Mouse (Mus musculus) gastrocnemius, adult 2 months (tissue): ENCODE results near the gene Parp2. TPM values are rescaled to one million over a fixed set of nuclear protein-coding genes. Genes with fewer than 3 reads are reported as not detected.
A peak's percentile ranks its signal among the peaks of the same experiment; 100 is the strongest.
"Not testable (repeated sequence)": the region's sequence is repeated elsewhere in the genome, so short reads cannot be mapped to it uniquely, and the experiment has no call there.

Source experiments
- DNase-seq: peaks from one replicate; pipeline ENCODE4 v3.0.0; 2022
- H3K27ac ChIP-seq: fragments of 200-600 bp; 2 replicates; pipeline ENCODE4 v1.8.1; 2022; ENCODE audit warnings: mild to moderate bottlenecking
- H3K4me3 ChIP-seq: fragments of 200-600 bp; 2 replicates; pipeline ENCODE4 v1.8.1; 2022; ENCODE audit warnings: mild to moderate bottlenecking, moderate library complexity
- CTCF ChIP-seq: fragments of 200-600 bp; IDR thresholded peaks from 2 replicates; pipeline ENCODE4 v1.8.1; 2022; ENCODE audit warnings: antibody characterized with exemption, mild to moderate bottlenecking, moderate library complexity
- intact Hi-C: fragments of 180-260 bp; cut with DNase I; formaldehyde crosslinking; loops from one replicate; pipeline ENCODE4 v1.15.1; 2025
- total RNA-seq, 2 experiments: library from RNA; stranded (reverse); gene quantifications; 2 replicates each; pipeline ENCODE4 v1.2.3; 2021

The Parp2 gene
- total RNA-seq, 2 experiments from 2014 or later = 10.2 TPM

DNA sequence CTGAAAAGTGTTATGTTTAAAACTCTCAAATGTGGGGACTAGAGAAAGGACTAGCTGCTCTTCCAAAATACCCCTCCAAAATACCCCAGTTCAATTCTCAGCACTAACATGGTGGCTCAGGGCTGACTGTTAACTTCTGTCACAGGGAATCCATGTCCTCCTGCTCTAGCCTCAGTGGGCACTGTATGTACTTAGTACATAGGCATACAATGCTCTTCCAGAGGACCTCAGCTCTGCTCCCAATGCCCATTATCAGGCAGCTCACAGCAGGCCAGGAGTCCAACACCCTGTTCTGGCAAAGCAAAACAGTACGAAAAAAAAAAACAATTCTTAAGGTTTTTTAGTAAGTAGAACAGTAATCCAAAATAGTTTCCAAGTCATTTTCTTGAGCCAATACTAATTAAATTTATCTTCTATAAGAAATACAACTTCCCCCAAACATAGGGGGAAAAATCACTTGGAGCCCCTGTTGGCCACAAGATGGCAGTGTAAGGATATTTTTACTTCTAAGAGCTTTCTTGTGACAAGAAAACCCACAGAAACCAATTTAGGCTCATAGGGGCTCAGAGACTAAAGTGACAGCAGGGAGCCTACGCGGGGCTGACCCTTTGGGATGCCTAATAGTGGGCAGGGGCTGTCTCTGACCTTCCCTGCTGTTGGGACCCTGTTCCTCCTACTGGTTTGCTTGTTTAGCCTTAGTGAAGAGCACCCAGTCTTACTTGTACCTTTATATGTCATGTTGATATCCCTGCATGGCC, 8.0 kb upstream of the Parp2 start:
- peak; percentile 21 for DNase-seq
- intact Hi-C loops = loop anchor here (1.0 kb wide), 1 partner anchor 264 kb away; no protein-coding TSS in a partner anchor
- TF ChIP-seq CTCF = peak; percentile 81
- H3K27ac ChIP-seq = peak overlapping the region; percentile 20; the same call in 1 of the 2 replicates
- H3K4me3 ChIP-seq = no peak overlapping the region

DNA sequence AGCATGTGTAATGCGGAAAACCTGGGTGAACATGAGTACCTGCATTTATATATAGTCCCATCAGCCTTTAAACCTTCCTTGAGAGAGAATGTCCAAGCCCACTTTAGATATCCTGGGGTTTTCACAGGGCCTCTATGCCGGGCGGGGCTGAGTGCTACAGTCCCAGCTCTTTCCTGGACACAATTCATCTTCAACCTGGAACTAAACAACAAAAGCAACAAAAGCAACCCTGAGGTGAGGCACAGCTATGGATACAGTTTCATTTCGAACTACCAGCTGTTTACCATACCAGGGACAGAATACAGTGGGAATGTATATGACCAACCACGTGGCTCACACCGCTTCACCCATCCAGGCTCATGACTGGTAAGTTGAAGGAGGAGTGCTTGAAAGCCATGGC, 5.2 kb upstream of the Parp2 start:
- intact Hi-C loops = no loop called here

DNA sequence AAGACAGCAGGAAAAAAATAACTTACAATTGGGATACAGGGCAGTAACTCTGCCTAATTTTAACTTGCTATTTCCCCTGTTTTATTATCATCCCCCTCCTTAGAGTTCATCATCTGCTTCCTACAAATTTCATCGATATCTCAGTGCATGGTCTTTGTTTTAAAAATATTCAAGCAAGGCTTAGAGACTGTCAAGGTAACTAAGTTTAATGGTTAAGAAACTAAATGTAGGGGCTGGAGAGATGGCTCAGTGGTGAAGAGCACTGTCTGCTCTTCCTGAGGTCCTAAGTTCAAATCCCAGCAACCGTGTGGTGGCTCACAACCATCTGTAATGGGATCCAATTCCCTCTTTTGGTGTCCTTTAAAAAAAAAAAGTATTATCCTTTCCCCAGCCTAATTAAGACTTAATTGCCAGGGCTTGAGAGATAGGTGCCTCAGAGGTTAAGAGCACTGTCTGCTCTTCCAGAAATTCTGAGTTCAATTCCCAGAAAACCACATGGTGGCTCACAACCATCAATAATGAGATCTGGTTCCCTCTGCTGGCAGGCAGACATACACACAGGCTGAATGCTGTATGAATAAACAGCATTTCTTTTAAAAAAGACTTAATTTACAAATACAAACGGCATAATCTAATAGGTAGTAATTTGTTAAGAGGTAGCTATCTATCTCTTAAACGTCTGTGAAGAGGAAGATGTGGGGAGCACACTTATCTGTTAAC, 4.6 kb upstream of the Parp2 start:
- DNase-seq = no peak
- Histone ChIP-seq H3K27ac (no peak overlapping the region), H3K4me3 (no peak overlapping the region)
- intact Hi-C loops = no loop called here
- peak; percentile 49 for TF ChIP-seq CTCF

More for the DNA sequence above, 5.2 kb upstream of the Parp2 start:
- no peak overlapping the region for H3K27ac ChIP-seq
- DNase-seq = no peak
- no peak overlapping the region for H3K4me3 ChIP-seq
- TF ChIP-seq CTCF = no peak

DNA sequence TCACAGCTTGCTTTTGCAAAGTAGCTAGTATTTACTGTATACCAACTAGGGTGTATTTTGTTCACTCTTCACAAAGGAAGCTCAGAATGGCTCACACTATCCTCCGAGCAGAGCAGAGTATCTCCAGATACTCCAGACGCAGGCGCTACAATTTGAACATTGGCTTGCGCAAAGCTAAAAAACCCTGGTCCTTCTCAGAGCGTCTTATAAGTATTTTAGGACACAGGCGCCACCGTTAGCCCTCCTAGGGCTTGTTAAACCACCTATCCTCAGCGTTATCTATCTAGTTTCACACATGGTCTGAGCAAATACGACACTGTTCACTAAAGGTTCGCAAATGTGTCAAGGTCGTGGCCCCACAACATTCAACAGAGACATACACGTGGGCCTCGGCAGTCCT, 3.0 kb upstream of the Parp2 start:
- intact Hi-C loops = loop anchor here (5.0 kb wide), 2 partner anchors 68 to 128 kb away; partner anchors contain the start of genes Pip4p1, Pnp and Tep1
- H3K4me3 ChIP-seq = no peak overlapping the region
- DNase-seq = no peak
- H3K27ac ChIP-seq = no peak overlapping the region
- no peak for TF ChIP-seq CTCF

DNA sequence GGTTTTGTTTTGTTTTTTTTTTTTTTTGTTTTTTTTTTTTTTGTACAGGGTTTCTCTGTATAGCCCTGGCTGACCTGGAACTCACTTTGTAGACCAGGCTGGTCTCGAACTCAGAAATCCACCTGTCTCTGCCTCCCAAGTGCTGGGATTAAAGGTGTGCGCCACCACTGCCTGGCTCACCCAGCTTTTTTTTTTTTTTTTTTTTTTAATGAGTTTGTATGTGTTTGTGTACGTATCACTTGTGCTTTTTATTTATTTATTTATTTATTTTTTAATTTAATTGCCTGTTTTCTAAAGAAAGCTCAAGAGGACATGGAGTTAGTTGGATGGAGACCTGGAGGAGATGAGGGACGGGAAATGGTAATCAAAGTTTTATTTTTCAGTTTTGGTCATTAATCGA, 1.2 kb upstream of the Parp2 start:
- Histone ChIP-seq H3K27ac (peak overlapping the region; percentile 89), H3K4me3 (peak overlapping the region; percentile 79)

DNA sequence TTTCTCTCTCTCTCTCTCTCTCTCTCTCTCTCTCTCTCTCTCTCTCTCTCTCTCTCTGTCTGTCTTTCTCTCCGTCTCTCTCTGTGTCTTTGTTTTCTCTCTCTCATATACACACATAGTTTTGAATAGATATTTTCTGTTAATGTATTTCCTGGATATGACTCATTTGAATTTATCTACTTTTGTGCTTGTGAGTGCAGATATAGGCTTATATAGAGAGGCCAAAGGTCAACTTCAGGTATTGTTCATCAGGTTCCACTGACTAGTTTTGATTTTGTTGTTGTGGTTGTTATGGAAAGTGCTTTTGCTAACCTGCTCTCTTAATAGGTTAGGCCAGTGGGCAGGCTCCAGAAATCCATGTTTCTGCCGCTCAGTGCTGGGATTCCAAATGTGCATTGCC, 5.4 kb downstream of the Parp2 start:
- no peak for DNase-seq
- TF ChIP-seq CTCF = no peak
- intact Hi-C loops = no loop called here
- H3K4me3 ChIP-seq = no peak overlapping the region
- H3K27ac ChIP-seq = no peak overlapping the region

More for the DNA sequence above, 1.2 kb upstream of the Parp2 start:
- intact Hi-C loops = loop anchor here (2.0 to 5.0 kb wide), 3 partner anchors 66 to 282 kb away; partner anchors contain the start of genes Pip4p1, Pnp and Tep1
- not testable (repeated sequence) for DNase-seq

DNA sequence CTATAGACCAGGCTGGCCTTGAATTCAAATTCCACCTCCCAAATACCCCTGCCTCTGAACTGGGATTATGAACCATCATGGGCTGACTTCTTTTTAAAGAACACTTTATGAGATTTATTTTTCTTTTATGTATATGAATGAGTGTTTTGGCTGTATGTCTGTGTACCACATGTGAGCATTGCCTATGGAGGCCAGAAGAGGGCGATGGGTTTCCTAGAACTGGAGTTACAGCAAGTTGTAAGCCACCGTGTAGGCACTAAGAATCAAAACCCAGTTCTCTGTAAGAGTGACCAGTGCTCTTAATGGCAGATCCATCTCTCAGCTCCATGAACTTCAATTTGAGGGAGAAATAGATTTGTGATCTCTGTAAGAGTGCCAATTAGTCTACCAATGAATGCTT, 15.6 kb downstream of the Parp2 start:
- peak; percentile 18; the same call in 1 of the 2 replicates for TF ChIP-seq CTCF
- intact Hi-C loops = loop anchor here (10.0 kb wide), 1 partner anchor 58 kb away; no protein-coding TSS in a partner anchor
- no peak for DNase-seq

DNA sequence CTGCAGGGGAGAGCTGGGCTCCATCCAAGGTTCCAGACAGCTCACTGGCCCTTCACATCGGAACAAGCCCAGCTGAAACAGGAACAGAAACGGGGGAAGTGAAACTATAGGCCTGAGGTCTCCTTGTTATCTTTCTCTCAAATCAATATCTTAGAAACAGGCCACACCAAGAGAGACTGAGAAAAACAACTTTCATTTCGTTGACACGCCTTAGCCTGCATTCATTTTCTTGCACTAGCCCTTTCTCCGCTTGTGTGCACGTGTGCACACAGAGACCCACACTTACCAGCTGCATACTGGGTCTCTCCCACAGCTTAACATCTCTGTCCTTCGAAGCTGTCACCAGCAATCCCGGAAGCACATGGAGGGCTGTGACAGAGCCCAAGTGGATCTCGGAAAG, 16.6 kb downstream of the Parp2 start:
- intact Hi-C loops = loop anchor here (10.0 kb wide), 1 partner anchor 59 kb away; no protein-coding TSS in a partner anchor
- DNase-seq = no peak
- TF ChIP-seq CTCF = no peak
- Histone ChIP-seq H3K27ac (no peak overlapping the region), H3K4me3 (no peak overlapping the region)

More for the DNA sequence above, 15.6 kb downstream of the Parp2 start:
- Histone ChIP-seq H3K27ac (no peak overlapping the region), H3K4me3 (no peak overlapping the region)

DNA sequence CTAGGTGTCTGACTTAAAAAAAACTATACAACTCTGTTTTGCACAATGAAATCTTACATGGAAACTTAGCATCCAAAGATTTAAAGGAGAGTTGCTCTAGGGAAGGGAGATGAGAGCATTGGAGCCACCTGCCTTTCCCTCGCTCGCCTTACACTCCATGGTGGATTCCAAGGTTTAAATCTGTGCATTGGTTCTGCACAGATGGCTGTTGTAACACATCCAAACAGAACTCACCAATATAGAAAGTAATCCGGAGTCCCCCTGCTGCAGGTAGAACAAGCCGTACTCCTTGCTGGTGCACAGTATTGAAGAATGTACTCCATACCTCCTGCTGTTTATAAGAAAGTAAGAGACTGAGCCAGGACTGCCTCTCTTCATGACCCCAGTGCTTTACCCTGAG, 18.9 kb downstream of the Parp2 start:
- TF ChIP-seq CTCF = no peak
- DNase-seq = no peak
- Histone ChIP-seq H3K4me3 (no peak overlapping the region), H3K27ac (no peak overlapping the region)
- intact Hi-C loops = loop anchor here (10.0 kb wide), 1 partner anchor 62 kb away; no protein-coding TSS in a partner anchor

DNA sequence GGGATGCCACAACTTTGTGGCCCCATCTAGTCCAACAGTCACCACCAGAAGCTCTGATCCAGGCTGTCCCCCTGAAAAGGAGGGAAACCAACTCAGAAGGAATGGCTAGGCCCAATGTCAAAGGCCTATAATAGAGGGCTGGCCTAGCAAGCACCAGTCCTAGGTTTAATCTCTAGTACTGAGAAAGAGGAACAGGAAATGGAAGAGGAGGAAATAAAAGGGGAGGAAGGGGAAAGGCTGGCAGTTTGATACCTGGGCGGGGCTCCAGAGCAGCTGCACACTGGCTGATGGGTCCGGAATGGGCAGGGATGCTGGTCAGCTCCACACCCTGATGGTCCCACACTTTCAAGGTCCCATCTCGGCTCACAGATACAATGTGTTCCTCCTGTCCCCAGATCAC, 22.2 kb downstream of the Parp2 start:
- peak overlapping the region; percentile 37 for H3K4me3 ChIP-seq
- no peak for TF ChIP-seq CTCF
- no peak overlapping the region for H3K27ac ChIP-seq
- DNase-seq = peak; percentile 41
- intact Hi-C loops = loop anchor here (10.0 kb wide), 1 partner anchor 65 kb away; no protein-coding TSS in a partner anchor

DNA sequence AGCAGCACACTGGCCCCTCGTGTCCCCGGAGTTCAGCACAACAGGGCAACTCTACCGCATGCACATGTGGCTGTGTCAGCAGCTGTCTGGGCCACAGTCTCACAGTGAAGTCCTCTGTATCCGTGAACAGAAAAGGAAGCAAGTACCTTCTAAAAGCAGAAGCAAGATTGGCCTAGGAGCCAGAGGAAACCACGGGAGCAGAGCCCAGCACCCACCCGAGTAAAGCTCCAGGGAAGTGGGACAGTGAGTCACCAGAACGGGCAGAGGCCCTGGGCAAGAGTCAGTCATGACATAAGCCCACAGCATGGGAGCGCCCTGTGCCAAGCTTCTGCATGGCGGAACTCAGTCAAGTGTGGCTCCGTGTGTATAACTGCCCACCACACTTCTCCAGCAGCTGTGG, 26.3 kb downstream of the Parp2 start:
- no peak for DNase-seq

DNA sequence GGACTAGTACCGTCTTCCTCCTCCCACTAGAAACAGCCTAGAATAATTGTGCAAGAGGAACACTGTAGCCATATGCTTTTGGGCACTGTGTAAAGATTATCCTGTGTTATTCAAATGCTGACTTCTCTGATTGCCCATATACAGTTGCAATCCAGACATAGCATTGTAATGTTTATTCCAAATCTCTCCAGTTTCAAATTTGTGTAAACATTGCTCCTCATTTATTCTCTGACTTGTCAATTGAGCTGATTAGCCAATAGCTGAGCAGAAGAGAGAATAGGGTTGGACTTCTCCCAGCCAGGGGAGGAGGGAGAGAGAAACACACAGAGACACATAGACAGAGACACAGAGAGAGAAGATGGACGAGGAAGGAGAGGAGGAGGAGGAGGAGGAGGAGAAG, 26.8 kb downstream of the Parp2 start:
- H3K27ac ChIP-seq = no peak overlapping the region
- intact Hi-C loops = no loop called here
- H3K4me3 ChIP-seq = no peak overlapping the region
- TF ChIP-seq CTCF = no peak
- DNase-seq = no peak

More for the DNA sequence above, 26.3 kb downstream of the Parp2 start:
- intact Hi-C loops = no loop called here
- Histone ChIP-seq H3K27ac (no peak overlapping the region), H3K4me3 (no peak overlapping the region)
- no peak for TF ChIP-seq CTCF

DNA sequence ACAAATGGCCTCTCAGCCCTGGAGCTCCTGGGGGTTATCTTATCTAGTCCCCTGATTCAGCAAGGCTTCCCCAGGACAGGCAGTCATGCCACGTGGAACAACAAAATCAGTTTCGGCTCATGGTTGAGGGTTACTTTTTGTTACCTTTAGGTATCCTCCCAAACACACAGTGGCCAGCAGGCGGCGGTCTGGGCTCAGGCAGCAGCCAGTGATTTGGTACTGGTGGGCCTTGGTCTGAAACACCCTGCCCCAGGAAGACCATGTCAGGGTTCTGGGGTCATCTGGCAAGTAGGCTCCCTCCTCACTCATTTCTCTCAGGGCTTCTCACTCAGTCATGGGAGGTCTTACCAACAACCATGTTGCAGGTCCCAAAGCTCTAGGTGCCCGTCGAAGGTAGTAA, 29.6 kb downstream of the Parp2 start:
- DNase-seq = peak; percentile 34
- intact Hi-C loops = no loop called here
- no peak overlapping the region for H3K27ac ChIP-seq
- H3K4me3 ChIP-seq = no peak overlapping the region
- peak; percentile 42 for TF ChIP-seq CTCF
